Mouse (Mus musculus): Measurements from ENCODE around the gene Entpd2. TPM values are rescaled to one million over a fixed set of nuclear protein-coding genes. Genes with fewer than 3 reads are reported as not detected.
A peak's percentile ranks its signal among the peaks of the same experiment; 100 is the strongest.

Gene Entpd2
- polyA plus RNA-seq, 1 experiment from 2014 or later = 0.85 TPM

GRCm38 (mm10) chr2:25359848-25360247 is 35.8 kb upstream of the Entpd2 start:
- no peak overlapping the region for H3K9ac ChIP-seq (ENCODE audit: low read length)
- H3K9me3 ChIP-seq (ENCODE audit: control insufficient read depth, low read length) = no peaks in the 10 kb centered on the region
- H3K27ac ChIP-seq (replicated peaks in 1 of 2; ENCODE audit: control insufficient read depth in 1 of 2, insufficient read depth in 1 of 2, low read depth in 2 of 2, low read length in 2 of 2) = no peak overlapping the region
- WGBS = 69% methylated on average over 4 of the region's 4 CpGs
- H3K4me1 ChIP-seq (ENCODE audit: control insufficient read depth in 2 of 2, insufficient read depth in 2 of 2, low read length in 2 of 2) = peaks cover 13 to 14% of the 10 kb centered on the region in 2 experiments
- no peak overlapping the region for H3K4me3 ChIP-seq (ENCODE audit: control insufficient read depth in 1 of 2, insufficient read depth in 1 of 2, low read depth in 1 of 2, low read length in 2 of 2)
- H3K36me3 ChIP-seq (ENCODE audit: control insufficient read depth, insufficient read depth, low read length) = 0 out of 2 replicates have a peak, but pooled peaks cover 12% of the 10 kb centered on the region
- H3K27me3 ChIP-seq (ENCODE audit: control insufficient read depth, insufficient read depth, low read length) = peaks cover 15% of the 10 kb centered on the region
- no peak for ATAC-seq (ENCODE audit: insufficient number of reproducible peaks, insufficient read depth, low FRiP score, low read depth)
- H3K4me2 ChIP-seq (ENCODE audit: low read length) = no peak overlapping the region

GRCm38 (mm10) chr2:25363478-25364178 is 32.0 kb upstream of the Entpd2 start:
- 60% methylated on average over 13 of the region's 13 CpGs for WGBS
- 0 out of 2 replicates have a peak, but pooled peaks cover 12% of the 10 kb centered on the region for H3K36me3 ChIP-seq (ENCODE audit: control insufficient read depth, insufficient read depth, low read length)
- no peak overlapping the region for H3K4me2 ChIP-seq (ENCODE audit: low read length)
- H3K27ac ChIP-seq (replicated peaks in 1 of 2; ENCODE audit: control insufficient read depth in 1 of 2, insufficient read depth in 1 of 2, low read depth in 2 of 2, low read length in 2 of 2) = no peak overlapping the region
- no peaks in the 10 kb centered on the region for H3K9me3 ChIP-seq (ENCODE audit: control insufficient read depth, low read length)
- H3K9ac ChIP-seq (ENCODE audit: low read length) = no peak overlapping the region; the same call in 1 of the 2 replicates
- H3K27me3 ChIP-seq (ENCODE audit: control insufficient read depth, insufficient read depth, low read length) = peaks cover 24% of the 10 kb centered on the region
- no peak overlapping the region for H3K4me3 ChIP-seq (ENCODE audit: control insufficient read depth in 1 of 2, insufficient read depth in 1 of 2, low read depth in 1 of 2, low read length in 2 of 2)
- H3K4me1 ChIP-seq (ENCODE audit: control insufficient read depth in 2 of 2, insufficient read depth in 2 of 2, low read length in 2 of 2) = peaks cover 0 to 5% of the 10 kb centered on the region in 2 experiments; a peak in 2 of 4 replicates
- ATAC-seq (ENCODE audit: insufficient number of reproducible peaks, insufficient read depth, low FRiP score, low read depth) = no peak

DNA sequence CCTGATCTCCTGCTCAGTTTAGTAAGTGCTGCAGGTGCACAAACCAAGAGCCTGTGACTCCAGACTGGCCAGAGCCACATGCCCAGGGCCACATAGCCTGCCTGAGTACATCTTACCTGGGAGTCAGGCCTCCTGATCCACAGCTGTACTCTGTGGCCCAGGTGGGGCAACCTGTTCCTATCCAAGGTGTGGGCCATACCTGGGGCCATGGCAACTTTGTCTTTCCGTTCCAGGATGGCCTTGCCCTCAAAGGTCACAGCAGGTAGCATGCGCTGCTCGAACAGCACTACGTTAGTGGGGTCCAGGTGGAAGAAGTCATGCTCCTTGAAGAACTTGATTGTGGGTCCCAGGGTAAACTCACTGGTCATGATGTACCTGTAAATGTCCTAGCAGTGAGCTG is 31.4 kb upstream of the Entpd2 start:
- Histone ChIP-seq H3K27ac (replicated peaks in 1 of 2; ENCODE audit: control insufficient read depth in 1 of 2, insufficient read depth in 1 of 2, low read depth in 2 of 2, low read length in 2 of 2) (no peak overlapping the region), H3K9me3 (ENCODE audit: control insufficient read depth, low read length) (no peaks in the 10 kb centered on the region), H3K4me1 (ENCODE audit: control insufficient read depth in 2 of 2, insufficient read depth in 2 of 2, low read length in 2 of 2) (peaks cover 0 to 5% of the 10 kb centered on the region in 2 experiments; a peak in 2 of 4 replicates), H3K9ac (ENCODE audit: low read length) (no peak overlapping the region), H3K4me2 (ENCODE audit: low read length) (peak overlapping the region; percentile 95), H3K36me3 (ENCODE audit: control insufficient read depth, insufficient read depth, low read length) (0 out of 2 replicates have a peak, but pooled peaks cover 12% of the 10 kb centered on the region), H3K27me3 (ENCODE audit: control insufficient read depth, insufficient read depth, low read length) (peaks cover 27% of the 10 kb centered on the region), H3K4me3 (ENCODE audit: control insufficient read depth in 1 of 2, insufficient read depth in 1 of 2, low read depth in 1 of 2, low read length in 2 of 2) (peak overlapping the region in 1 of 2 experiments; percentile 73; a peak in 2 of 4 replicates)
- ATAC-seq (ENCODE audit: insufficient number of reproducible peaks, insufficient read depth, low FRiP score, low read depth) = no peak
- WGBS = 91% methylated on average over 4 of the region's 4 CpGs

- peak overlapping the region; percentile 59 to 73 for H3K4me3 ChIP-seq (ENCODE audit: control insufficient read depth in 1 of 2, insufficient read depth in 1 of 2, low read depth in 1 of 2, low read length in 2 of 2)
- 24% methylated on average over 9 of the region's 9 CpGs for WGBS
- 0 out of 2 replicates have a peak, but pooled peaks cover 12% of the 10 kb centered on the region for H3K36me3 ChIP-seq (ENCODE audit: control insufficient read depth, insufficient read depth, low read length)
- H3K27ac ChIP-seq (replicated peaks in 1 of 2; ENCODE audit: control insufficient read depth in 1 of 2, insufficient read depth in 1 of 2, low read depth in 2 of 2, low read length in 2 of 2) = no peak overlapping the region
- ATAC-seq (ENCODE audit: insufficient number of reproducible peaks, insufficient read depth, low FRiP score, low read depth) = no peak
- H3K9me3 ChIP-seq (ENCODE audit: control insufficient read depth, low read length) = no peaks in the 10 kb centered on the region
- peaks cover 27% of the 10 kb centered on the region for H3K27me3 ChIP-seq (ENCODE audit: control insufficient read depth, insufficient read depth, low read length)
- peaks cover 0 to 5% of the 10 kb centered on the region in 2 experiments; a peak in 2 of 4 replicates for H3K4me1 ChIP-seq (ENCODE audit: control insufficient read depth in 2 of 2, insufficient read depth in 2 of 2, low read length in 2 of 2)
- H3K4me2 ChIP-seq (ENCODE audit: low read length) = peak overlapping the region; percentile 95
- peak overlapping the region; percentile 81 for H3K9ac ChIP-seq (ENCODE audit: low read length)
Observed at GRCm38 (mm10) chr2:25364761-25365090, 30.9 kb upstream of the Entpd2 start.

- Histone ChIP-seq H3K4me1 (ENCODE audit: control insufficient read depth in 2 of 2, insufficient read depth in 2 of 2, low read length in 2 of 2) (peaks cover 0 to 5% of the 10 kb centered on the region in 2 experiments; a peak in 2 of 4 replicates), H3K9ac (ENCODE audit: low read length) (peak within 1 kb of the TSS; percentile 81), H3K27ac (replicated peaks in 1 of 2; ENCODE audit: control insufficient read depth in 1 of 2, insufficient read depth in 1 of 2, low read depth in 2 of 2, low read length in 2 of 2) (peak within 1 kb of the TSS in 1 of 2 experiments; percentile 20; a peak in 1 of 4 replicates), H3K36me3 (ENCODE audit: control insufficient read depth, insufficient read depth, low read length) (0 out of 2 replicates have a peak, but pooled peaks cover 8% of the 10 kb centered on the region), H3K4me3 (ENCODE audit: control insufficient read depth in 1 of 2, insufficient read depth in 1 of 2, low read depth in 1 of 2, low read length in 2 of 2) (peak within 1 kb of the TSS; percentile 59 to 73), H3K27me3 (ENCODE audit: control insufficient read depth, insufficient read depth, low read length) (peaks cover 27% of the 10 kb centered on the region), H3K9me3 (ENCODE audit: control insufficient read depth, low read length) (no peaks in the 10 kb centered on the region), H3K4me2 (ENCODE audit: low read length) (peak within 1 kb of the TSS; percentile 95)
- under 1% methylated on average over 54 of the region's 54 CpGs for WGBS
- ATAC-seq (ENCODE audit: insufficient number of reproducible peaks, insufficient read depth, low FRiP score, low read depth) = peak; percentile 77
Observed at GRCm38 (mm10) chr2:25365091-25365761, 30.4 kb upstream of the Entpd2 start, which contains the start of gene Uap1l1. TSS of gene Uap1l1 (minus strand) at chr2:25365682.

- H3K4me2 ChIP-seq (ENCODE audit: low read length) = no peak overlapping the region
- no peak overlapping the region for H3K9ac ChIP-seq (ENCODE audit: low read length)
- H3K4me3 ChIP-seq (ENCODE audit: control insufficient read depth in 1 of 2, insufficient read depth in 1 of 2, low read depth in 1 of 2, low read length in 2 of 2) = no peak overlapping the region
- 78% methylated on average over 3 of the region's 3 CpGs for WGBS
- no peaks in the 10 kb centered on the region for H3K9me3 ChIP-seq (ENCODE audit: control insufficient read depth, low read length)
- H3K27ac ChIP-seq (replicated peaks in 1 of 2; ENCODE audit: control insufficient read depth in 1 of 2, insufficient read depth in 1 of 2, low read depth in 2 of 2, low read length in 2 of 2) = no peak overlapping the region
- H3K4me1 ChIP-seq (ENCODE audit: control insufficient read depth in 2 of 2, insufficient read depth in 2 of 2, low read length in 2 of 2) = peaks cover 15 to 22% of the 10 kb centered on the region in 2 experiments
- peaks cover 11% of the 10 kb centered on the region for H3K27me3 ChIP-seq (ENCODE audit: control insufficient read depth, insufficient read depth, low read length)
- H3K36me3 ChIP-seq (ENCODE audit: control insufficient read depth, insufficient read depth, low read length) = peaks cover 3% of the 10 kb centered on the region; the same call in 1 of the 2 replicates
- no peak for ATAC-seq (ENCODE audit: insufficient number of reproducible peaks, insufficient read depth, low FRiP score, low read depth)
Observed at GRCm38 (mm10) chr2:25369996-25370395, 25.7 kb upstream of the Entpd2 start.

DNA sequence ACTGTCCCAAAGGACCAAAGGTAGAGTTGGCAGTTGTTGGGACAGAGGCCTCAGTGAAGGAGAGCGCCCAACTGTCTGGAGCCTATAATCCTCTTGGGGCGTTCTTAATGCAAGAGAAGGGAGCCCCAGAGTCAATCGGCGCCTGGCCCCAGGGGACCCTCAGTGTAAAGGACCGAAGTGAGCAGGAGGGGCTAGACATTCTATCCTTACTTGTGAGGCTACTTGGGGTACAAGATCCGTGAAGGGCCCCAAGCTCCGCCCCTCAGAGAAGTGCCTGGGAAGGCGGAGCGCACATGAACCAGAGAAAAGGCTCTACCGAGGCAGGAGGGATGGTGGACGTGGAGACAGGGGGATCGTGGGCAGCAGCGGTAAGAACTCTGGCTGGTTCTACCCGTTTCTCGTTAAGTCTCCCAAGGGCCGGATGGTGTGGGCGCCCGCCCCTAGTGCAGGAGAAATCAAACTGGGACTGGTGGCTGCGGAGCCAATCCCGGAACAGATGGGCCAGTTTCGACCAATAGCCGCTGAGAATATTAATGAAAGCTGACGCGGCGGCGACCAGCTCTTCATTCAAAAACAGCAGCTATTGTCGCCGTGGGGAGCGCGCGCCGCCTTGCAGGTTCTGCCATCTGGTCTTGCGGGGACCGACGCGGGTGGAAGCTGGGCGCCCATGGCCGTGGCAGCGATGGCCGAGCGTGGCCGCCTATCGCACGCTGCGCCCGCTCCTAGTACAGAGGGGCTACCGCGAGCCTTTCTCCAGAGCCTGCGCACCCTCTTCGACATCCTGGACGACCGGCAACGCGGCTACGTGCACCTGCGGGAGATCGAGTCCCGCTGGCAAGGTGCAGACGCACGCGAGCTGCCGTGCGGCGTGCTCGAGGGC is 23.7 kb upstream of the Entpd2 start, which contains the start of gene Sapcd2:
TSS of gene Sapcd2 (plus strand) at position 558 of the 880 bp plus-strand sequence.
- Histone ChIP-seq H3K9me3 (ENCODE audit: control insufficient read depth, low read length) (no peaks in the 10 kb centered on the region), H3K27me3 (ENCODE audit: control insufficient read depth, insufficient read depth, low read length) (peaks cover 3% of the 10 kb centered on the region; the same call in 1 of the 2 replicates), H3K4me1 (ENCODE audit: control insufficient read depth in 2 of 2, insufficient read depth in 2 of 2, low read length in 2 of 2) (peaks cover 13 to 22% of the 10 kb centered on the region in 2 experiments), H3K4me3 (ENCODE audit: control insufficient read depth in 1 of 2, insufficient read depth in 1 of 2, low read depth in 1 of 2, low read length in 2 of 2) (peak within 1 kb of the TSS; percentile 72 to 73), H3K27ac (replicated peaks in 1 of 2; ENCODE audit: control insufficient read depth in 1 of 2, insufficient read depth in 1 of 2, low read depth in 2 of 2, low read length in 2 of 2) (peak within 1 kb of the TSS; percentile 60 to 70; a peak in 3 of 4 replicates), H3K4me2 (ENCODE audit: low read length) (peak within 1 kb of the TSS; percentile 99), H3K9ac (ENCODE audit: low read length) (peak within 1 kb of the TSS; percentile 78), H3K36me3 (ENCODE audit: control insufficient read depth, insufficient read depth, low read length) (peaks cover 19% of the 10 kb centered on the region)
- WGBS = 1% methylated on average over 65 of the region's 65 CpGs
- ATAC-seq (ENCODE audit: insufficient number of reproducible peaks, insufficient read depth, low FRiP score, low read depth) = peak; percentile 76

Data from heart, embryonic 14.5 days (tissue).